Mouse (Mus musculus) liver, embryonic 14.5 days (tissue): ENCODE measurements at regions not wholly inside any gene's neighbourhood (a gene's known extent, or its start where the extent isn't known, plus 50 kb on each side); places are given as distances from the start of the nearest gene placed in this dataset.

Experiments used
- CTCF ChIP-seq: IDR thresholded peaks from 2 replicates; pipeline ENCODE4 v1.5.1; 2016; ENCODE audit warnings: antibody characterized with exemption, low read depth, control low read depth
- EP300 ChIP-seq: IDR thresholded peaks from 2 replicates; pipeline ENCODE4 v1.6.1; 2016; ENCODE audit warnings: antibody characterized with exemption, low read depth

- no peak for TF ChIP-seq CTCF
- TF ChIP-seq EP300, result no peak
These were observed 464.3 kb downstream of the Adam3 start for GRCm38 (mm10) chr8:24261359-24261758.
